Mouse (Mus musculus) retina, adult 2 months (tissue): Measurements from ENCODE around the gene Rgmb.

Experiments used
- DNase-seq: peaks from one replicate; pipeline ENCODE4 v3.0.0-alpha.2; 2012; ENCODE audit warnings: low read depth, low spot score

The Rgmb gene

GRCm38 (mm10) chr17:15822376-15822775 is 8.5 kb downstream of the Rgmb start:
- DNase-seq: no peak

DNA sequence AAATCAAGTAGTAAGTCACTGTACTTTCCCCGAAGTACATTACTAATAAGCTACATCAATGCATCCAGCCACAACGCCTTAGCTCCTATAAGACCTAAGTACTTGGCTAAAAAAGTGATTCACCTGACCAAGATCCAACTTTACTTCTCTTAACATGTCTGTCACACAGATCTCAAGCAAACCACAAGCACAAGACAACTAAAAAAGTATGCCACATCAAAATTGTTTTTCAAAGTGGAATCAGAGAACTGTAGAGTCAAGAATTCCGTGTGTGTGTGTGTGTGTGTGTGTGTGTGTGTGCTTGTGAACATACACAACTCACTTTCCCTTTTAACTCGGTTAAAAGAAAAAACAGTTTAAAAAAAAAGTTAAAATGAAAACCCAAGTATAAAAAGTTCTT is 9.1 kb downstream of the Rgmb start:
- no peak for DNase-seq

- DNase-seq: no peak
Measured at GRCm38 (mm10) chr17:15820761-15821160, 10.1 kb downstream of the Rgmb start.

DNA sequence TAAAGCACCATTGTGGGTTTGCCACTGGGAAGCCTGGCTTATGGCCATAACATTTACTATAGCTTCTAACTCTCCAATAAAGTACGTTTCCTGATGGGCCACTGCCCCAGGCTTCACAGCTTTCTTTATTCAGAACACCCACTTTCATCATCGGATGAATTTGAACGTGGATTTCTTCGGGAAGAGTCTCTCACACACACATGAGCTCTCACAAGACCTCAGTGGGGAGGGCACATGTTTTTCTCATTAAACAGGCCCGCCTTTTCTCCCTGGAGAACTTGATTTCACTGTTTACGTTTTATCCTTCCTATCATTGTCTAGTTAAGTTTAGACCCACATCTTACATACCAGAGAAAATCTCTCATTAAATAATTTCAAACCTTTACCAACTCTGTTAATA is 10.7 kb downstream of the Rgmb start:
- DNase-seq: no peak

DNA sequence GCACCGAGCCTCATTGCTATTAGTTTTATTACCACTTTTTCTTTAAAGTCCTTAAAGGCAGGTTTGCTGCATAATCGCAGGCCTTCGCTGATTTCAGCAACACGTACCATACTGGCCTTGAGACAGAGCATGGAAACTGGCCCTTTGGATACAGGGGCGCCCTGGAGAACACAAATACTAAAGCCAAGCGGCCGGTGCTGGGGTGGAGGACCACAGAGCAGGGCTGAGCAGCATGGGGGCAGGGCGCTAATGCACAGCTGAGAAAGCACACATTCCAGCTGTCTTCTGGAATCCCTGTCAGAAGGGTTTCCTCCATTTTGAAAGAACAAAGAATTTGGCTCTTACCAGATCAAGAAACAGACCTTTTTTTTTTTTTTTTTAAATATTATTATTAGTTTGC is 12.5 kb downstream of the Rgmb start:
- DNase-seq: no peak

- DNase-seq: no peak
Measured at GRCm38 (mm10) chr17:15817634-15818033, 13.2 kb downstream of the Rgmb start.

GRCm38 (mm10) chr17:15817096-15817450 is 13.8 kb downstream of the Rgmb start:
- DNase-seq: no peak

- no peak for DNase-seq
Measured at GRCm38 (mm10) chr17:15816379-15817095, 14.3 kb downstream of the Rgmb start.

DNA sequence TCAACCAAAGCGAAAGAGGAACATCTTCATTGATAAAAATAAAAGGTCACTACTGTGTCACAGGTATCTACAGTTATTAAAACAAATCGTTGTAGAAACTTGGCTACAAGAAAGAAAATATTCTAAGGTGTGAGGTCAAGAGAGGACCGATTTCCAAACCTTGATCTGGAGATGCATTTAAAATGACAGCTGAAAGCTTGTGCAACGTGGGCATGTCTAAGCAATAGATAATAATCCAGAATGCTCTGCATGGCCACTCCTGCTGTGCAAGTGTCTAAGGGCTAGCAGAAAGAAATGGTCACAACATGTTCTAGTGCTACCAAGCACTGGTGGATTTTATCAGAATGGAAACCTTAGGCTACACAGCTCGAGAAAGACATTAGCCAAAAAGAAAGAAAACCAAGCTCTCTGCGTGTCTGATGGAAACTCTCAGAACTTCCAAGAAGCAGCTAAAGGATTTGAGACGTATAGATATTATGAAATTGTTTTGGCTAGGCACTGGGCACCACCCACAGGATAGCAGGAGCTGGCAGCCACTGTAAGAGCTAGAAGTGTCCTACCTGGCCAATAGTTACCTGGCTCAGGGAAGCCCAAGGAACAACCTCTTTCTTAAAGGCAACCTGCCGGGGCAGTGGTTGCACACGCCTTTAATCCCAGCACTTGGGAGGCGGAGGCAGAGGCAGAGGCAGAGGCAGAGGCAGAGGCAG is 15.4 kb downstream of the Rgmb start:
- no peak for DNase-seq

- DNase-seq: no peak
Measured at GRCm38 (mm10) chr17:15813658-15814212, 17.1 kb downstream of the Rgmb start.

DNA sequence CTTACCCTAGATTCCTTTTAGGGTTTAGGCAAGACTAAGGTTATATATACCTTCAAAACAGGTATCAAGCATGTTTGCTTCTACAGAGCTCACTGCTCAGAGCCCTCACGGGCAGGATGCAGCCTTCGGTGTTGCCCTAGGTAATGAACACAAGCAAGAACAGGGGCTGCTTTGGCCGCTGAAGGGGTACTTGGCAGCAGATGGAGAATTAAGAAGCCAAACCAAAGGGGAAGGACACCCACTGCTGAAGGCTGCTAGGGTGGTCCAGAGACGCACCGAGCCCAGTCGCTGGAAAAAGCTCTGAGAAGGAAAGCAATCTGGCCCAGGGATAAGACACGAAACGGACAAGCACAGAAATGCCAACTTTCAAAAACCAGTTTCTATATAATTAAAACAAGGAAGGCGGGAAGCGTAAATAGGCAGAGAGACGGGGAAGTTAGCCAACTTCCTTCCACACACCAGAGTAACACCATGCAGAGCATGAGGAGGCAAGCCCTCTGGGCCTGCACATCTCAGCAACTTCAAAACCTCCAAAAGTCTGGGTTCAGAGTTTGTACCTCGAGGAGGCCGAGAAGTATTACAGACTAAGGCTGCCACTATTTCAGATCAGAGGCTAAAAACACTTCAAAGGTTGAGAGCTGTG is 18.6 kb downstream of the Rgmb start:
- DNase-seq: no peak

- no peak for DNase-seq
Measured at GRCm38 (mm10) chr17:15809949-15810348, 20.9 kb downstream of the Rgmb start.

DNA sequence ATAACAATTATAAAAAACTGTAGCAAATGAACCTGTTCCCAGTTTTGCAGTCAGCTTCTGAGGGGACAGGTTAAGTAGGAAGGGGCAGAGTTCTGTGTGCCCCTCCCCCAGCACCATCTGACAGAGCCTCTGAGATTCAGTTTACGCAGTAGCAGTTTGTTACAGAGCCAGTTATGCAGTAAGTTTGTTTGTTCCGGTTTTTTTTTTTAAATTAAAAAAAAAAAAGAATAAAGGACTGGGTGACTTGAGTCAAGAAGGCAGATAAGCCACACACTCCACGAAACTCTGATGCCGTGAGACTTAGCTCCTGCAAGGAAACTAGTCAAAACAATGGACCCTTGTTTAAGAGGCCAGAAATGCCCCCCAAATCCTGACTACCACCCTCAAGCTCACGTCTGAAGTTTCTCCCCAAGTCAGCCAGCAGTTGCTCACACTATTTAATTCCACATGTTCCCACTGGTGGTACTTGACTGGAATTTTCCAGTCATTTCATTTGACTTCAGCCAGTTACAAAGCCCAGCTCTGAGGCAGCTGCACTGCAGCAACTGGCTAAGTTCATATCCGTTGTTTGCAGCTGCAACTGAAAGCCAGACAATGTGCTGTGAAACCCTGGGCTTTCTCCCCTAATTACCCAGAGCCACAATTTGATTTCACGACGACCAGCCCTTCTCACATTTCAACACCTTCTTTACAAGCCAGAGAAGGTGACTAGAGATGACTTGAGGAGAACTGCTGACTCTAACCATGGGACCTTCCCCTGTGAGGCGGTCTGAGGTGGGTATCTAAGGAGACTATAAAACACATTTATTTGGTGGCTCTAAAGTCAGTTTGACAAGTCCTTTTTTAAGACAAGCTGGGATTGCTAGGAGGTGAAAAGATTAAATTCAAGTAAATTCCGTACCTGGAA is 22.1 kb downstream of the Rgmb start:
- no peak for DNase-seq

DNA sequence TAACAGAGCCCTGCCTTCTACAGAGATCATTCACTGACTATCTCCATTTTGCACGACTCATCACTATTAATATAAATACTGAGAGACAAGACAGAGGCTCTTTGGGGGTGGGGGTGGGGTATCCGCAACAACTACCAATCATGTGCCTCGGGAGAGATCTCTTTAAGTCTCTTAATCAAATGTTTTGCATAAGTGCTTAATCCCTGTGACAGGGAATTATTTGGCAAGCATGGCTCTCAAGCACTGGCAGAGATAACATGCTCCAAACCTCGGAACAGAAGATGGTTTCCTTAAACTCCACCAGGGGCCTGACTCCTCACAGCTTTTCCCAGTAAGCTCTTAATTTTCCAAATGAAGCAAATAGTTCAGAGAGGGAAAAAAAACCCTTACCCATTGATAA is 22.8 kb downstream of the Rgmb start:
- DNase-seq: no peak

GRCm38 (mm10) chr17:15807295-15807984 is 23.4 kb downstream of the Rgmb start:
- DNase-seq: no peak

GRCm38 (mm10) chr17:15804008-15804812 is 26.6 kb downstream of the Rgmb start:
- DNase-seq: no peak

GRCm38 (mm10) chr17:15799195-15799793 is 31.5 kb downstream of the Rgmb start:
- DNase-seq: no peak

GRCm38 (mm10) chr17:15790716-15791115 is 40.1 kb downstream of the Rgmb start:
- no peak for DNase-seq

- DNase-seq: no peak
Measured at GRCm38 (mm10) chr17:15787036-15787435, 43.8 kb downstream of the Rgmb start.

DNA sequence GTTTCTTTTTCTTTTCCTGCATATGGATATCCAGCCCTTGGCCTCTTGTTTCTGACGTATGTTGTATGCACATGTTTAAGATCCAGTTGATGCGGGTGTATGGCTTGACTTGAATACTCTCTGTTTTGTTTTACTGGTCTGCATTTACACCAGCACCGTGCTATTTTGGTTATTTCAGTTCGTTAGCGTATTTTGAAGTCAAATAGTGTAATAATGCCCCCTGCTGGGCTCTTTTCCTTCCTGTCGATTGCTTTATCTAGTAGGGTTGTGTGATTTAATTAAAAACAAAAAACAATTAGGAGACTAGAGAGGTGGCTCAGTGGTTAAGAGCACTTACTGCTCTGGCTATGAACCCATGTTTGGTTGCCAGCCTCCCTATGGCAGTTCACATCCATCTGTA is 52.9 kb downstream of the Rgmb start:
- no peak for DNase-seq
